Mouse (Mus musculus): ENCODE data around the gene Noto. TPM values are rescaled to one million over a fixed set of nuclear protein-coding genes. Genes with fewer than 3 reads are reported as not detected.

The Noto gene
- polyA plus RNA-seq, 1 experiment from 2014 or later: not detected

GRCm38 (mm10) chr6:85395360-85395759, 28.3 kb upstream of the Noto start:
- Histone ChIP-seq H3K27ac (ENCODE audit: low read depth, low read length) (no peak overlapping the region), H3K9me3 (ENCODE audit: control insufficient read depth) (no peaks in the 10 kb centered on the region), H3K4me2 (replicated peaks; ENCODE audit: low read depth) (no peak overlapping the region), H3K36me3 (ENCODE audit: control insufficient read depth, insufficient read depth) (no peaks in the 10 kb centered on the region), H3K4me3 (ENCODE audit: low read depth, low read length) (no peak overlapping the region), H3K9ac (ENCODE audit: low read depth, low read length) (no peak overlapping the region), H3K27me3 (replicated peaks; ENCODE audit: control insufficient read depth, insufficient read depth, low read length) (no peaks in the 10 kb centered on the region), H3K4me1 (replicated peaks; ENCODE audit: control insufficient read depth, insufficient read depth, low read length) (no peaks in the 10 kb centered on the region)
- WGBS: 83% methylated on average over 2 of the region's 2 CpGs
- 0 out of 2 replicates have a peak, but pooled peaks have one; percentile 12 for TF ChIP-seq CTCF (IDR thresholded peaks at IDR 0.05; ENCODE audit: low read depth)
- no peak for ATAC-seq

- no peak overlapping the region for H3K4me2 ChIP-seq (replicated peaks; ENCODE audit: low read depth)
- H3K27ac ChIP-seq (ENCODE audit: low read depth, low read length): no peak overlapping the region
- no peak overlapping the region for H3K4me3 ChIP-seq (ENCODE audit: low read depth, low read length)
- H3K36me3 ChIP-seq (ENCODE audit: control insufficient read depth, insufficient read depth): no peaks in the 10 kb centered on the region
- H3K9ac ChIP-seq (ENCODE audit: low read depth, low read length): no peak overlapping the region
- peak; percentile 75 for TF ChIP-seq CTCF (IDR thresholded peaks at IDR 0.05; ENCODE audit: low read depth)
- no peak for ATAC-seq
- 29% methylated on average over 1 of the region's 1 CpGs for WGBS
- H3K9me3 ChIP-seq (ENCODE audit: control insufficient read depth): no peaks in the 10 kb centered on the region
- no peaks in the 10 kb centered on the region for H3K4me1 ChIP-seq (replicated peaks; ENCODE audit: control insufficient read depth, insufficient read depth, low read length)
- no peaks in the 10 kb centered on the region for H3K27me3 ChIP-seq (replicated peaks; ENCODE audit: control insufficient read depth, insufficient read depth, low read length)
Measured at GRCm38 (mm10) chr6:85397165-85397564, 26.5 kb upstream of the Noto start.

DNA sequence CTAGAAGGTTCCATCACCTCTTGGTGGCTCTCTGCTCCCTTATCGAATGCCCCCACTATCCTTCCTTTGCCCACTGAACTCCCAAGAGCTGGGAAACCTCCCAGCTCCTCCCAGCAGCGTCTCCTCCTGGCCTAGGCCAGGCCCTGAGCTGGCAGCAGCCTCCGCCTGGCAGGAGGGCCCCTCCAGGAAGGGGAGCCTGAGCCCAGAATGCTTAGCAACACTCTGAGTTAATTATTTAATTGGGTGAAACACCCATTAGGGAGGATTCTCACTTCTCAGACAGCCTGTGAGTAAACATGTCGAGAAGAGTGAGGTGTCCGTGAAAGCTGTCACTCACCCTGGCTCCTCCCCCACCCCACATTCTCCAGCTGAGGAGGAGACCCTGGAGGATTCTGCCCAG, 24.0 kb upstream of the Noto start:
- Histone ChIP-seq H3K9me3 (ENCODE audit: control insufficient read depth) (no peaks in the 10 kb centered on the region), H3K4me3 (ENCODE audit: low read depth, low read length) (no peak overlapping the region), H3K27me3 (replicated peaks; ENCODE audit: control insufficient read depth, insufficient read depth, low read length) (no peaks in the 10 kb centered on the region), H3K9ac (ENCODE audit: low read depth, low read length) (no peak overlapping the region), H3K27ac (ENCODE audit: low read depth, low read length) (no peak overlapping the region), H3K36me3 (ENCODE audit: control insufficient read depth, insufficient read depth) (no peaks in the 10 kb centered on the region), H3K4me2 (replicated peaks; ENCODE audit: low read depth) (no peak overlapping the region), H3K4me1 (replicated peaks; ENCODE audit: control insufficient read depth, insufficient read depth, low read length) (no peaks in the 10 kb centered on the region)
- 32% methylated on average over 5 of the region's 5 CpGs for WGBS
- peak; percentile 28; the same call in 1 of the 2 replicates for ATAC-seq
- TF ChIP-seq CTCF (IDR thresholded peaks at IDR 0.05; ENCODE audit: low read depth): no peak

GRCm38 (mm10) chr6:85402613-85403012, 21.1 kb upstream of the Noto start:
- Histone ChIP-seq H3K9me3 (ENCODE audit: control insufficient read depth) (no peaks in the 10 kb centered on the region), H3K36me3 (ENCODE audit: control insufficient read depth, insufficient read depth) (no peaks in the 10 kb centered on the region), H3K27me3 (replicated peaks; ENCODE audit: control insufficient read depth, insufficient read depth, low read length) (peaks cover 4% of the 10 kb centered on the region; the same call in 1 of the 2 replicates), H3K4me3 (ENCODE audit: low read depth, low read length) (no peak overlapping the region), H3K4me2 (replicated peaks; ENCODE audit: low read depth) (no peak overlapping the region), H3K9ac (ENCODE audit: low read depth, low read length) (no peak overlapping the region), H3K27ac (ENCODE audit: low read depth, low read length) (no peak overlapping the region), H3K4me1 (replicated peaks; ENCODE audit: control insufficient read depth, insufficient read depth, low read length) (no peaks in the 10 kb centered on the region)
- ATAC-seq: no peak
- WGBS: 47% methylated on average over 2 of the region's 2 CpGs
- TF ChIP-seq CTCF (IDR thresholded peaks at IDR 0.05; ENCODE audit: low read depth): no peak

DNA sequence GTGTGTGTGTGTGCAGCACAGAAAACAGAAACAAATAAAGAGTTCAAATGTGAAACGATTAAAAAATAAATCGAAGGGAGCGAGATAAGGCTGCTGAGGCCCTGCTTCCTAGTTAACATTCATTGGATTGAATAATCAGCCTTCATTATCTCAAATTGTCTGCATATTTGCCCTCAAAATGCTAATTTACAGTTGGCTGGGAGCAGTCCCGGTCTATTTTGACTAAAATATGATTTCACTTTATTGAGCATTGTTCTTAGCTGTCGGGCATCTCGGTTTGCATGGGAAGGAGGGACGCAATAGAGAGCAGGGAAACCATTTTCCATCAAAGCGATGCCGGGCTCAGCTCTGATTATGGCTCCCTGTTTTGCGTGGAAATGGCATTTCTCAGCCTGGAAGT, 20.6 kb upstream of the Noto start:
- H3K36me3 ChIP-seq (ENCODE audit: control insufficient read depth, insufficient read depth): no peaks in the 10 kb centered on the region
- no peak overlapping the region for H3K27ac ChIP-seq (ENCODE audit: low read depth, low read length)
- peaks cover 7% of the 10 kb centered on the region for H3K27me3 ChIP-seq (replicated peaks; ENCODE audit: control insufficient read depth, insufficient read depth, low read length)
- H3K4me1 ChIP-seq (replicated peaks; ENCODE audit: control insufficient read depth, insufficient read depth, low read length): no peaks in the 10 kb centered on the region
- TF ChIP-seq CTCF (IDR thresholded peaks at IDR 0.05; ENCODE audit: low read depth): no peak
- H3K9me3 ChIP-seq (ENCODE audit: control insufficient read depth): no peaks in the 10 kb centered on the region
- no peak overlapping the region for H3K4me2 ChIP-seq (replicated peaks; ENCODE audit: low read depth)
- no peak for ATAC-seq
- 80% methylated on average over 10 of the region's 10 CpGs for WGBS
- H3K4me3 ChIP-seq (ENCODE audit: low read depth, low read length): no peak overlapping the region
- no peak overlapping the region for H3K9ac ChIP-seq (ENCODE audit: low read depth, low read length)

DNA sequence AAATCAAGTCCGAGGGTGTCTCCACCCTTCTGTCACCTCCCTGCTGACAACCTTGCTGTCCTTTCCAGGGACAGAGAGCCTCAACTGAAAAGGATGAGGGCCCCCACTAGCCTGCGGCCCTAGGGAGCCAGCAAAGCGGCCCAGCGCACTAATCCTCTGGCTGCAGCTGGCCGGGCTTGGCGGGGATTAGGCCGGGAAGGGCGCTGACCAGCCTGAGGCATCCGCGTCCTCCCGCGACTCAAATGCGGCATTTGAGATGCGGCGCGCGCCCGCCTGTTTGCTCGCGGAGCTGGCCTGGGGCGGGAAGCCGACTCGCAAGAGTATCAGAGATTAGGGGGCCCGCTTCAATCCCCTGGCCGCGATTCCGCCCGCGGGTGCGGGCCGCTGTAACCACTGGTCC, 14.7 kb upstream of the Noto start:
- TF ChIP-seq CTCF (IDR thresholded peaks at IDR 0.05; ENCODE audit: low read depth): no peak
- Histone ChIP-seq H3K4me1 (replicated peaks; ENCODE audit: control insufficient read depth, insufficient read depth, low read length) (no peaks in the 10 kb centered on the region), H3K9ac (ENCODE audit: low read depth, low read length) (no peak overlapping the region), H3K4me2 (replicated peaks; ENCODE audit: low read depth) (0 out of 2 replicates have a peak overlapping the region, but pooled peaks have one; percentile 17), H3K27me3 (replicated peaks; ENCODE audit: control insufficient read depth, insufficient read depth, low read length) (peaks cover 35% of the 10 kb centered on the region), H3K27ac (ENCODE audit: low read depth, low read length) (no peak overlapping the region), H3K9me3 (ENCODE audit: control insufficient read depth) (no peaks in the 10 kb centered on the region), H3K36me3 (ENCODE audit: control insufficient read depth, insufficient read depth) (no peaks in the 10 kb centered on the region), H3K4me3 (ENCODE audit: low read depth, low read length) (no peak overlapping the region)
- ATAC-seq: no peak
- WGBS: 5% methylated on average over 31 of the region's 31 CpGs

DNA sequence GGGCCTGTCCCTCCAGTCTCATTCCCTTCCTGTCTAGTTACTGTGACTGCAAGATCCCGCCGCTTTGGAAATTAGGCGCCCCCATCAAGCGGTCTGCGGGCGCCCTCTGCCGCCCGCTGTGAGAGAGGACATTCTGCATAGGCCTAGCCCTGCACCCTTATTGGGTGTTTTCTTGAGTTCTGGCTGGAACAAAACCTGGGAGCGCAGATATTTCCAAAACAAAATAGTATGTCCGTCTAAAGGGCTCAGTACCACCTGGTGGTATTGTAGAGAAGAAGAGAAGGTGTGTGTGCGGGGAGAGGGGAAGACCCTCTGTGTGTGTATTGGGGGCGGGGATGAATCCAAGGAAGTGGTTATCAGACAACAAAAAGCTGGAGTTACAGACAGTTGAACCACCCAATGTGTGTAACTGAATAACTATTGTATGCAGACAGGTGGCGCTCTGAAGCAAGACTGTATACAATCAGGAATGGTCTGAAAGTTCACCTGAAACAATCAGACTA, 12.9 kb upstream of the Noto start:
- H3K27ac ChIP-seq (ENCODE audit: low read depth, low read length): no peak overlapping the region
- peak; percentile 82 for TF ChIP-seq CTCF (IDR thresholded peaks at IDR 0.05; ENCODE audit: low read depth)
- no peak overlapping the region for H3K9ac ChIP-seq (ENCODE audit: low read depth, low read length)
- no peaks in the 10 kb centered on the region for H3K4me1 ChIP-seq (replicated peaks; ENCODE audit: control insufficient read depth, insufficient read depth, low read length)
- ATAC-seq: peak; percentile 47; the same call in 1 of the 2 replicates
- WGBS: 13% methylated on average over 13 of the region's 13 CpGs
- no peak overlapping the region for H3K4me2 ChIP-seq (replicated peaks; ENCODE audit: low read depth)
- peaks cover 35% of the 10 kb centered on the region for H3K27me3 ChIP-seq (replicated peaks; ENCODE audit: control insufficient read depth, insufficient read depth, low read length)
- H3K36me3 ChIP-seq (ENCODE audit: control insufficient read depth, insufficient read depth): no peaks in the 10 kb centered on the region
- H3K9me3 ChIP-seq (ENCODE audit: control insufficient read depth): no peaks in the 10 kb centered on the region
- no peak overlapping the region for H3K4me3 ChIP-seq (ENCODE audit: low read depth, low read length)

Measured in intestine, postnatal 0 days (tissue).